Mouse (Mus musculus) liver, embryonic 11.5 days (tissue): ENCODE measurements around the gene Csf2ra. TPM values are rescaled to one million over a fixed set of nuclear protein-coding genes. Genes with fewer than 3 reads are reported as not detected.
"Not testable (repeated sequence)": the region's sequence is repeated elsewhere in the genome, so short reads cannot be mapped to it uniquely, and the experiment has no call there.

Experiments used
- ATAC-seq: fragments of 200-750 bp; cut with Nextera tagmentation; replicated peaks from 2 replicates; pipeline ENCODE4 v1.8.0; 2017; ENCODE audit warnings: moderate number of reproducible peaks, mild to moderate bottlenecking, moderate TSS enrichment, moderate library complexity; ENCODE audit not compliant: low FRiP score
- DNase-seq: peaks from one replicate; pipeline ENCODE4 v3.0.0-alpha.2; 2017; ENCODE audit warnings: low spot score
- H3K27ac ChIP-seq: fragments of 300-500 bp; sonication (generic); 2 replicates; pipeline ENCODE4 v1.5.1; 2014; ENCODE audit warnings: mild to moderate bottlenecking, low read depth, low read length, control low read depth
- H3K27me3 ChIP-seq: fragments of 300-500 bp; sonication (generic); replicated peaks from 2 replicates; pipeline ENCODE4 v1.6.1; 2014; ENCODE audit warnings: low read length, mixed read lengths; ENCODE audit not compliant: control insufficient read depth, insufficient read depth
- H3K36me3 ChIP-seq: fragments of 300-500 bp; sonication (generic); 2 replicates; pipeline ENCODE4 v1.6.1; 2014; ENCODE audit warnings: mild to moderate bottlenecking, low read length, moderate library complexity, mixed read lengths; ENCODE audit not compliant: control insufficient read depth, insufficient read depth
- H3K4me1 ChIP-seq: fragments of 300-500 bp; sonication (generic); replicated peaks from 2 replicates; pipeline ENCODE4 v1.6.1; 2014; ENCODE audit warnings: low read length, mixed read lengths; ENCODE audit not compliant: control insufficient read depth, insufficient read depth
- H3K4me2 ChIP-seq: fragments of 300-500 bp; sonication (generic); 2 replicates; pipeline ENCODE4 v1.6.1; 2014; ENCODE audit warnings: mild to moderate bottlenecking, control low read depth, moderate library complexity
- H3K4me3 ChIP-seq: fragments of 300-500 bp; sonication (generic); 2 replicates; pipeline ENCODE4 v1.5.1; 2014; ENCODE audit warnings: low read depth, low read length, control low read depth
- H3K9ac ChIP-seq: fragments of 300-500 bp; sonication (generic); 2 replicates; pipeline ENCODE4 v1.6.1; 2014; ENCODE audit warnings: low read depth, low read length, control low read depth
- H3K9me3 ChIP-seq: fragments of 300-500 bp; sonication (generic); 2 replicates; pipeline ENCODE4 v1.6.1; 2016; ENCODE audit warnings: low read length, inconsistent platforms, mixed read lengths; ENCODE audit not compliant: control insufficient read depth
- WGBS: fragments of 180-500 bp; shearing (Covaris S2); extraction: QIAGEN DNeasy Blood & Tissue Kit; methylation state at CpG from one replicate; pipeline ENCODE4 v1.1.7; 2014; 5-methylcytosine and 5-hydroxymethylcytosine counted together
- polyA plus RNA-seq: library from polyadenylated mRNA; unstranded; fragments of >200 nt; fragmentation: Nextera tagmentation; extraction: Ambion mirVana; gene quantifications from 2 replicates; pipeline ENCODE4 v1.2.1, GENCODE M21; 2014

The Csf2ra gene
- 16.6 and 20.7 TPM in 2 replicates for polyA plus RNA-seq

GRCm38 (mm10) chr19:61227941-61228701 is at the start of gene Csf2ra:
Gene Csf2ra (minus strand): TSS chr19:61228429.
- H3K27me3 ChIP-seq: no peaks in the 10 kb centered on the region
- H3K9ac ChIP-seq: peak within 1 kb of the TSS; percentile 60
- WGBS: 40% methylated on average over 36 of the region's 36 CpGs
- DNase-seq (peak; percentile 40), ATAC-seq (no peak)
- H3K4me3 ChIP-seq: peak within 1 kb of the TSS; percentile 53
- 0 out of 2 replicates have a peak, but pooled peaks cover 3% of the 10 kb centered on the region for H3K4me1 ChIP-seq
- no peaks in the 10 kb centered on the region for H3K36me3 ChIP-seq
- H3K9me3 ChIP-seq: no peaks in the 10 kb centered on the region
- peak within 1 kb of the TSS; percentile 79 for H3K4me2 ChIP-seq
- H3K27ac ChIP-seq: peak within 1 kb of the TSS; percentile 85

- Histone ChIP-seq H3K4me3 (no peak overlapping the region), H3K9me3 (no peaks in the 10 kb centered on the region)
- 82% methylated on average over 1 of the region's 1 CpGs for WGBS
Measured at GRCm38 (mm10) chr19:61275446-61275845, 47.2 kb upstream of the Csf2ra start.

GRCm38 (mm10) chr19:61269141-61269540 is 40.9 kb upstream of the Csf2ra start:
- not testable (repeated sequence) for H3K4me2 ChIP-seq, H3K36me3 ChIP-seq, H3K9ac ChIP-seq, DNase-seq, H3K4me1 ChIP-seq, ATAC-seq, H3K27ac ChIP-seq, H3K27me3 ChIP-seq, H3K4me3 ChIP-seq, H3K9me3 ChIP-seq
- WGBS: 28% methylated on average over 11 of the region's 11 CpGs

More at GRCm38 (mm10) chr19:61275446-61275845, 47.2 kb upstream of the Csf2ra start:
- Histone ChIP-seq H3K4me1 (no peaks in the 10 kb centered on the region), H3K27me3 (no peaks in the 10 kb centered on the region), H3K27ac (no peak overlapping the region), H3K36me3 (no peaks in the 10 kb centered on the region), H3K9ac (no peak overlapping the region), H3K4me2 (no peak overlapping the region)
- no peak for ATAC-seq
- no peak for DNase-seq

- ATAC-seq (no peak), DNase-seq (no peak)
- WGBS: 19% methylated on average over 7 of the region's 7 CpGs
- Histone ChIP-seq H3K9me3 (no peaks in the 10 kb centered on the region), H3K27me3 (no peaks in the 10 kb centered on the region), H3K27ac (no peak overlapping the region), H3K4me1 (no peaks in the 10 kb centered on the region), H3K4me2 (no peak overlapping the region), H3K9ac (no peak overlapping the region), H3K36me3 (no peaks in the 10 kb centered on the region), H3K4me3 (no peak overlapping the region)
Measured at GRCm38 (mm10) chr19:61267141-61267540, 38.9 kb upstream of the Csf2ra start.

GRCm38 (mm10) chr19:61266651-61267050 is 38.4 kb upstream of the Csf2ra start:
- Histone ChIP-seq H3K27me3 (no peaks in the 10 kb centered on the region), H3K9ac (no peak overlapping the region), H3K9me3 (no peaks in the 10 kb centered on the region), H3K4me1 (no peaks in the 10 kb centered on the region), H3K4me3 (no peak overlapping the region), H3K36me3 (no peaks in the 10 kb centered on the region), H3K4me2 (no peak overlapping the region), H3K27ac (no peak overlapping the region)
- ATAC-seq (no peak), DNase-seq (peak; percentile 100)
- whole genome bisulfite sequencing: under 1% methylated on average over 25 of the region's 26 CpGs

GRCm38 (mm10) chr19:61266246-61266615 is 38.0 kb upstream of the Csf2ra start:
- Histone ChIP-seq H3K4me3 (no peak overlapping the region), H3K4me2 (no peak overlapping the region), H3K9me3 (no peaks in the 10 kb centered on the region), H3K4me1 (no peaks in the 10 kb centered on the region), H3K27me3 (no peaks in the 10 kb centered on the region), H3K36me3 (no peaks in the 10 kb centered on the region), H3K27ac (no peak overlapping the region), H3K9ac (no peak overlapping the region)
- under 1% methylated on average over 12 of the region's 12 CpGs for WGBS
- no peak for ATAC-seq
- peak; percentile 62 for DNase-seq

GRCm38 (mm10) chr19:61265349-61266245 is 37.4 kb upstream of the Csf2ra start:
- H3K4me3 ChIP-seq: no peak overlapping the region
- H3K27me3 ChIP-seq: no peaks in the 10 kb centered on the region
- ATAC-seq: peak; percentile 60
- no peaks in the 10 kb centered on the region for H3K36me3 ChIP-seq
- no peak overlapping the region for H3K9ac ChIP-seq
- DNase-seq: peak; percentile 50
- H3K4me1 ChIP-seq: no peaks in the 10 kb centered on the region
- 13% methylated on average over 3 of the region's 3 CpGs for WGBS
- no peaks in the 10 kb centered on the region for H3K9me3 ChIP-seq
- H3K27ac ChIP-seq: no peak overlapping the region
- H3K4me2 ChIP-seq: no peak overlapping the region

GRCm38 (mm10) chr19:61264933-61265332 is 36.7 kb upstream of the Csf2ra start:
- no peak overlapping the region for H3K4me2 ChIP-seq
- H3K4me3 ChIP-seq: no peak overlapping the region
- no peak overlapping the region for H3K27ac ChIP-seq
- no peaks in the 10 kb centered on the region for H3K4me1 ChIP-seq
- DNase-seq (no peak), ATAC-seq (no peak)
- H3K9me3 ChIP-seq: no peaks in the 10 kb centered on the region
- H3K27me3 ChIP-seq: no peaks in the 10 kb centered on the region
- no peak overlapping the region for H3K9ac ChIP-seq
- no peaks in the 10 kb centered on the region for H3K36me3 ChIP-seq
